Mouse (Mus musculus) frontal cortex, postnatal 14 days (tissue): ENCODE data around the gene Abcc4.
A peak's percentile ranks its signal among the peaks of the same experiment; 100 is the strongest.

ENCODE experiments used
- DNase-seq, 2 experiments: peaks; one replicate each; pipeline ENCODE4 v3.0.0; 2022; ENCODE audit warnings: low spot score in 2 of 2

Gene Abcc4

GRCm38 (mm10) chr14:118638447-118639275 is 67.4 kb downstream of the Abcc4 start:
- no peak for DNase-seq

DNA sequence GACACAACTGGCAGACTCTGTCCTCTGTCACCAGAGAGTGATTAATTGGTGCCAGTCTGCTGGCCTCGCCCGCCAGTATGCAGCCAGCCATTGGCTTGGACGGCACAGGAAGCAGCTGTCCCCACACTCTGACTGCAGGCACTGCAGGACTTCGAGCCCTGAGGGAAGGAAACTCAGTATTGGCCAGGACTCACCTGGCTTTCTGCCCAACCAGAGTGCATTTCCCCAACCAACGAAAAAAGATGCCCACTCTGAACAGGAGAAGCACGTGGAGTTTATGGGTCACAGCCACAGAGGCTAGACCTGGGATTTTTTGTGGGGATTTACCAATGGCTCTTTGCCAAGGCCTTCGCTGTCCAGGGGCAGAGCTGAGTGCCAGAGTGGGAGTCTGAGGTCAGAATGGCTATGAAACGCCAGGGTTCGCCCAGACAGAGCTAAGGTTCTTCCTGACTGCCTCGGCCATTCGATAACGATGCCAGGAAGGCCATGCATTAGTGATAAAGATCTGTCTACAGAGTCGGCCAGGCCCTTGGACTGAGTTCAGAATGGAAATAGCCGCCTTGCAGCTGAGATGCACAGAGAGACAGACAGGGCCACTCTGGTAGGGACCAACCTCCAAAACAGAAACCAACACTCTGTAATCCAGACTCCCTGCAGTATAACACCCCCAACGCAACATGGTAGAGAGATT is 70.4 kb downstream of the Abcc4 start:
- peak; percentile 28 to 41 for DNase-seq

DNA sequence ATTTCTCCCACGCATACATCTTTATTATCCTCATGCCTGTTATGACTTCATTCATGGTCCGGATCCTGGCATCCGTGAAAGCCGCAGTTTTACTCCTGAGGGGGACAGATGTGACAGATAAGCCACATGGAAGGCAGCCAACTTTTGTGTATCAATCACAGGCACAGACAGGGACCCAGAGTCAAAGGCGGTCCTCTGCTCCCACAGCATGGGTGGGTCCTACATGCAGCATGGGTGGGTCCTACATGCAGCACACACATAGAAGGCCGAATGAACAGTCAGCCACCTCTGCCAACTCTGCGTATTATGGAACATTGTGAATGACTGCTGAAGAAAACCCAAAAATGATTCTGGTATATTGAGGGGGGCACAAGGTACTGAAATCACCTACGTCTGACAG is 76.4 kb downstream of the Abcc4 start:
- no peak for DNase-seq

- no peak for DNase-seq
Observed at GRCm38 (mm10) chr14:118621449-118621789, 84.6 kb downstream of the Abcc4 start.

DNA sequence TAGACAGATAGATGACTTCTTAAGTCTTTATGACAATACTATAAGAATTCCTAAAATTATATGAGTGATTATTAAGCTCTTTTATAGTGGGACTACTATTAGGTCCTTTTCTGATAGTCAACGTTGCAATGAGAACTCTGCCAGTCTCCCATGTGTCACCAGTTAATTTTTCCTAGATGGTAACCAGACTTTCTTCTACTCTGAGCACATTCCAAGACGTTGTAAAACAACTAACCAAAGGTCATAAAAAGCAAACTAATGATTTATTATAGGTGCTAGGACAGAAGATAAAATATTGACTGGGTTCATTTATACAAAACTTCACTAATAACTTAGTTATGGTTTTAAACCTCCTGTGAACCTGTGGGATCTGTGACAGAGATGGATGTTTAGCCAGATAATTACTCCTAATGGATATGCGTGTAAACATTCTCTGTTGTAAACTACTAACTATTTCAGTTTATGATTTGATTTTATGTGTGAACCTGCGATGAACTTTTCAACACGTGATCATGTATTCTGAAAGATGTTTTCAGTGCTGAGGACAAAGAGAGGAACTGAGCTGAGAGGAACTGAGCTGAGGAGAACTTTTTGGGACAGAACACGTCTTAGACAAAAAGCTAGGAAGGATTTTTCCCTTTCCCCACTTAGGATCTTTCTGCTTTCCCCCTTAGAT is 85.1 kb downstream of the Abcc4 start:
- DNase-seq = no peak

DNA sequence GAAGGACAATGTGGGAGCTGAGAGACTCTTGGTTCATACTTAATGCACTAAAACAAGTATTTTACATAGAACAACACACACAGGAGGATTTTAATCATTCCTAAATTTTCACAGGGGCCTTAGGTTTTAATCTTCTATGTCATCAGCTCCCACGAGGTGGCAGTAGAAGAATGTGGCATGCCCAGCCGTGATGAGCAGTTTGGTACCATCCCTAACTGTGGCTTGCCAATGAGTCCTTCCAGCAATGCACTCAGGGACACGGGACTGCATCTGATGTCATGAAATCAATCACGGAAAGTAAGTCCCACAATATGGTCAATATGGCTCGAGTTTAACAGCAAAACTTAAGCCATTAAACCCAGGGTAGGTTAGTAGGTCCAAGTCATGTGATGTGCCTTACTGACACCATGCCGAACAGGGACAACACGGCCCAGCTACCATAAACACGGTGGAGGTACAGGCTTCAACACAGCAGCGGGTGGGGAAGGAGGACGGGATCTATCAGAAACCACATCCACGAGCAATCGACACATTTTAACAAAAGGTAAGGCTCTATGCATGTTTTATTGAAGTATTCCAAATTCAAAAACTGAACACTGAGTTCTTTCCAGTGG is 89.2 kb downstream of the Abcc4 start:
- DNase-seq = peak in 1 of 2 experiments; percentile 57

- no peak for DNase-seq
Observed at GRCm38 (mm10) chr14:118613734-118614133, 92.3 kb downstream of the Abcc4 start.

GRCm38 (mm10) chr14:118611714-118612113 is 94.3 kb downstream of the Abcc4 start:
- no peak for DNase-seq

- no peak for DNase-seq
Observed at GRCm38 (mm10) chr14:118610786-118611185, 95.2 kb downstream of the Abcc4 start.

- peak; percentile 23 to 38 for DNase-seq
Observed at GRCm38 (mm10) chr14:118608816-118609465, 97.1 kb downstream of the Abcc4 start.

DNA sequence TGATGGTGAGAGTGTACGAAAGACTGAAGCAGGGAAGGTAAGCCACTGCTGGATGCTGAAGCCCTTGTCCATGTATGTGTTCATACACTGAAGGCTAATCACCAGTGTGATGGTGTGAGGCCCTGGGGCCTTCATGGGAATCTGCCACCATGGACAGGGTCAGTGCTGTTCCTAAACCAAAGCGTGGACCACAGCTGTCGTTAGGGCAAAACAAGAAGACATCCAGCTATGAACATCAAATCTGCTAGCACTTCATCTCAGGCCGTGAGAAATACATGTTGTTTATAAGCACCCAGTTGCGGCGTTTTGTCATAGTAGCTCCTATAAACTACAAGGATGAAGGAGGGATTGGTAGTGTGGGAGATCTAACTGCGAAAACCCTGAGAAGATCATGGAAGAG is 97.7 kb downstream of the Abcc4 start:
- no peak for DNase-seq

DNA sequence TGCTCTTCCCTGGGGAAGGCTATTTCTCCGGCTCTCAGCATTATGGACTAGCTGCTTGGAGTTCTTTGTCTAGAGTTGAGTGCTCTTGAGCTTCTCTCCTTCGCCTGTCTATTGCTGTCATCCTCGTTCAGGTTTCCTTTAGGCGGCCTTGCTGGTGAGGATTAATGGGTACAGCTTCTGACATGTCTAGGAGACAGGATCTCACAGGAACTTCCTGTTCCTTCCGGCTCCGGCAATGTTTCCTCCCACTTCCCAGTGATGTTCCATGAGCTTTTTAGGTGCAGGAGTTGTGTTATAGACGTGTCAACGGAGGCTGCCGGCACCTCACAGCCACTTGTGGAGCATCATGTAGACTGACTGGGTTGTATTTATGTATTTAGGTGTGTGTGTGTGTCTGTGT is 99.5 kb downstream of the Abcc4 start:
- no peak for DNase-seq

DNA sequence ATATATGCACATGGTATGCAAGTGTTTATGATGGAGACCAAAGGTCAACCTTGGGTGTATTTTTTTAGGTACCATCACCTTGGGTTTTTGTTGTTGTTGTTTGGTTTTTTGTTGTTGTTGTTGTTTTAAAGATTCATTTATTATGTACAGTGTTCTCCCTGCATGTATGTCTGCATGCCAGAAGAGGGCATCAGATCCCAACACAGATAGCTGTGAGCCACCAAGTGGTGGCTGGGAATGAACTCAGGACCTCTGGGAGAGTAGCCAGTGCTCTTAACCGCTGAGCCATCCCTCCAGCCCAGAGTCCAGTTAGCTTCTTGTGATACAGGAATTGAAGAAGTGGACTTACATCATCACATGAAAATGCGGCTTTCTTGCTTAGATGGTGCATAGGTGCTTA is 101.1 kb downstream of the Abcc4 start:
- no peak for DNase-seq

- DNase-seq = no peak
Observed at GRCm38 (mm10) chr14:118602031-118602430, 104.0 kb downstream of the Abcc4 start.

DNA sequence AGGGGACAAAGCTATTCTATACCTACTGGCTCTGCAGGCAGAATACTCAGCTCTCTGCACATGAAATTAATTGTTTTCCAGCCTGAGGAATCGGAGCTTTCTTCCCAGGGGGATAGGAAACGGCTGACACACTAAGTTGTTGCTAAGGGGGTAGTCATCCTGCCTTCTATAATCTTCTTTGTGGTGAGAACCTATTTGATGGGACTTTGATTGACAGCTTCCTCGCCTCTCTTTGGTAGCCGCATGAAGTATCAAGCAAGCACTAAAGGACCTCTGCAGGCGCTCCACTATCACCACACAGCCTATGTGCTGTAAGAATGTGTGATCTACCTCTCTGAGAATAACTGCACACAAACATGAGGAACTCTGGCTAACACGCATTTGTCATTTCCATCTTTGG is 105.3 kb downstream of the Abcc4 start:
- no peak for DNase-seq

DNA sequence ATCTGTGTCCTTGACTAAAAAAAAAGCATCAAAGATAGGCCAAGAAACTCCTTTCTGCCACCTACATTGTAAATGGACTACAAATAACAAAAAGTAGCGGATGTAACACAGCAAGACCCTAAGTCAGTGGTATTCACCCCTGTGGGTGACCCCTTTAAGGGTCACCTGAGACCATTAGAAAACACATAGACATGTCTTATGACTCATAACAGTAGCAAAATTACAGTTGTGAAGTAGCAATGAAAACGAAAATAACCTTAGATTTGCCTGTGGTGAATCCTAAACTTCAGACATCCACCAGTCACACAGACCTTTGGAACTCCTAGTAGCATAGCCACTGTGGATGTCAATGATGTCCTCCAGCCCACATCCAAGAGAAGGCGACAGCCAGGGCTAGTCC is 107.3 kb downstream of the Abcc4 start:
- DNase-seq = no peak

GRCm38 (mm10) chr14:118594463-118594862 is 111.6 kb downstream of the Abcc4 start:
- DNase-seq = no peak

DNA sequence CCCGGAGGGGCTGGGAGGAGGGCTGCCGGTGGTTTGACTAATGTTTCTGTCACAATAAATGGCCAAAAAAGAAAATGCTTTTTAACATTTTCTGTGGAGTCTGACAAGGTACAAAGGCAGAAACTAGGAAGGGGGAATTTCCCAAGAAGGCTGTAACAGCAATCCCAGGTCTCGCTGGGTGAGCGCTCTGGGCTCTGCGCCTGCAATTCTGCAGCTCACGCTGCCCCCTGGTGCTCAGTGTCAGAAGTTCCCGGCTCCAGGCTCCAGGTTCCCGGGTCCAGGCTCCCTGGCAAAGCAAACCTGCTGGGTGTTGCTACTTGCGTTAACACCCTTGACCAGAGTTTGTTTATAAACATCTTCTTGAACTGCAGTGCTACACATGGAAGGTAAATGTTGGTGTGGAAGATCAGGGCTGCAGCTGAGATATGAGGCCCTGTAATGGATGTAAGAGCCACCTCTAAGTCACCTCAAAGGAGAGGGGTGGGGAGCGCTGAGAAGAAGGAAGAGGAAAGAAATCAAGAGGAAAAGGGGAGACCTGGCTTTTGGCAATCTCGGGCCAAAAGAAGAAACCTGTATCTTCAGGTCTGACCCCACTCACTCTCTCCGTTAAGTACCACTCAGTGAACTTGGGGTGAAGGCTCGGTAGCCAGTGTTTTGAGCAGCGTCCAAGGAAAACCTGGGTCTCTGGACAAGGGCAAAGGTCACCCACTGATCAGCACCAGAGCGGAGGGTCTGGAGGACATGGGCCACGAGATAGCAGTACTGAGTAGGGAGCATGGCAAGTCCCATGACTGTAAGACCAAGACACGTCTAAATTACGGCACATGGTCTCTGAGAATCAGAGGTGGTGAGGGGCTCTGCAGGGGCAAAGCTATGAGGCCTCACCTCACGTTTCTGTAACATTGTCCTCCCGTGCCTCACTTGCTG is 114.3 kb downstream of the Abcc4 start:
- peak in 1 of 2 experiments; percentile 81 for DNase-seq

GRCm38 (mm10) chr14:118582333-118582941 is 123.6 kb downstream of the Abcc4 start:
- no peak for DNase-seq

DNA sequence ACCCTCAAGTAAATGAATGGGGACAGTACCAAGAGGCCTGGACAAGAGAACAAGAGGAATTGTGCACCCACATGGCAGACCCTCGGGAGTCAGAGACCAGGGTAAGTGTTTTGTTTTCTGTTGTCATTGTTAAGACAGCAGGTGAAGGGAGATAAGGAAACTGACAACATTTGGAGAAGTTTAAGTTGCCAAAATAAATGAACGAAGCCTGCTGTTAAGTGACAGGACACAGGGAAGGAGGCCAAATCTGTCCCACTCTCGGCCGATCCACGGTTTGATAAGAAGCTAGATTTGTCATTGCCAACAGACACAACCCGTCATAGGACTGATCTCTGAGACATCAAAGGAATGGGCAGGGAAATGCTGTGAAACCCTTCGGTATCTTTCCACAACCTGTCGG is 124.3 kb downstream of the Abcc4 start:
- no peak for DNase-seq
